Mouse (Mus musculus): ENCODE measurements at regions not wholly inside any gene's neighbourhood (a gene's known extent, or its start where the extent isn't known, plus 50 kb on each side); places are given as distances from the start of the nearest gene placed in this dataset.
"Not testable (repeated sequence)": the region's sequence is repeated elsewhere in the genome, so short reads cannot be mapped to it uniquely, and the experiment has no call there.

- H3K4me1 ChIP-seq (ENCODE audit: insufficient read depth, low read length): peaks cover 57% of the 10 kb centered on the region
- WGBS: 34% methylated on average over 3 of the region's 3 CpGs
Observed at GRCm38 (mm10) chr13:107795516-107795915, 248.7 kb upstream of the Smim15 start.

DNA sequence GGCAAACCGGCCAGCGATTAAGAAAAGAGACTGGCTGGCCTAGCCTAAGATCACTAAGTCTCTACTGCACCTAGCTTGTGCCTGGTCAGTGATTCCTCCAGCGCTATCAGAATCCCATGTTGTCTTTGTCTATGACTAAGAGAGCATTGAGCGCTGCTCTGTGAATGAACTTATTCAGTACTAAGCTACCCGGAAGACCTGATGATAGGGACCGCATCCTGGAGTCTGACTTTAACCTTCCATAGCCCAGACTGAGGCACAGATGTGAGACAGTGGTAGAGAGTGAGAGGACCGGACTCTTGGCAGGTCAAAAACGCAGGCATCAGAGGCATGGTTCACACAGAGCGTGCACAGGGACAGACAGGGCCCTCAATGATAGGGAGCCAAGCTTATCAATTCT lies 252.5 kb upstream of the Smim15 start:
- H3K9me3 ChIP-seq (ENCODE audit: low read length): no peaks in the 10 kb centered on the region
- 82% methylated on average over 9 of the region's 9 CpGs for WGBS
- ATAC-seq (ENCODE audit: low FRiP score, low TSS enrichment): no peak; the same call in 1 of the 2 replicates
- H3K27ac ChIP-seq (ENCODE audit: low read length): no peak overlapping the region
- peaks cover 3% of the 10 kb centered on the region; the same call in 1 of the 2 replicates for H3K36me3 ChIP-seq (ENCODE audit: insufficient read depth, low read length)
- H3K4me3 ChIP-seq (ENCODE audit: low read length): no peak overlapping the region
- no peaks in the 10 kb centered on the region for H3K27me3 ChIP-seq (ENCODE audit: insufficient read depth, low read length)
- peaks cover 34% of the 10 kb centered on the region for H3K4me1 ChIP-seq (ENCODE audit: insufficient read depth, low read length)
- no peak overlapping the region for H3K9ac ChIP-seq (replicated peaks; ENCODE audit: low read length)
- H3K4me2 ChIP-seq (replicated peaks; ENCODE audit: low read depth, low read length): no peak overlapping the region

More at GRCm38 (mm10) chr13:107795516-107795915, 248.7 kb upstream of the Smim15 start:
- Histone ChIP-seq H3K4me3 (ENCODE audit: low read length) (no peak overlapping the region), H3K27ac (ENCODE audit: low read length) (no peak overlapping the region), H3K36me3 (ENCODE audit: insufficient read depth, low read length) (no peaks in the 10 kb centered on the region), H3K9ac (replicated peaks; ENCODE audit: low read length) (no peak overlapping the region), H3K4me2 (replicated peaks; ENCODE audit: low read depth, low read length) (no peak overlapping the region), H3K9me3 (ENCODE audit: low read length) (no peaks in the 10 kb centered on the region), H3K27me3 (ENCODE audit: insufficient read depth, low read length) (no peaks in the 10 kb centered on the region)
- no peak for ATAC-seq (ENCODE audit: low FRiP score, low TSS enrichment)

DNA sequence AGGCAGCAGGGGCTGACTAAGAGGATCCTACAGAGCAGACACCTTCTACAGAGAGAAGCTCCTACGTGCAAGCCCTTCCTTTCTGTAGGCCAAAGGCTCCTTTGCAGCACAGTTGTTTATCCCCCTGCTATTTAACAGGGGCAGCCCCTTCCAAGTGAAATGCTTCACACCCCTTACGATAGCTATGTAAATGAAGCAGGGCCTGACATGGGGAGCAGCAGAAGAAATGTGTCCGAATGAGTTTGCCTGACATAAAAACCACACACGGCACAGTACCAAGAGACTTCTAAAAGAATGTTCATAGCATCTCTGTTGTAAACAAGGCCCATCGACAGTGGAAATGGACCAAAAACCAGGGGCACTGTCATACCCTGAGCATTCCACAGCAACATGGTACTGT lies 259.3 kb upstream of the Smim15 start:
- no peak overlapping the region for H3K4me2 ChIP-seq (replicated peaks; ENCODE audit: low read depth, low read length)
- H3K4me3 ChIP-seq (ENCODE audit: low read length): no peak overlapping the region
- peaks cover 12% of the 10 kb centered on the region for H3K4me1 ChIP-seq (ENCODE audit: insufficient read depth, low read length)
- no peak overlapping the region for H3K27ac ChIP-seq (ENCODE audit: low read length)
- H3K9me3 ChIP-seq (ENCODE audit: low read length): no peaks in the 10 kb centered on the region
- ATAC-seq (ENCODE audit: low FRiP score, low TSS enrichment): no peak
- 68% methylated on average over 5 of the region's 5 CpGs for WGBS
- peaks cover 3% of the 10 kb centered on the region; the same call in 1 of the 2 replicates for H3K36me3 ChIP-seq (ENCODE audit: insufficient read depth, low read length)
- no peak overlapping the region for H3K9ac ChIP-seq (replicated peaks; ENCODE audit: low read length)
- no peaks in the 10 kb centered on the region for H3K27me3 ChIP-seq (ENCODE audit: insufficient read depth, low read length)

GRCm38 (mm10) chr13:107781741-107782140 lies 262.5 kb upstream of the Smim15 start:
- no peak; the same call in 1 of the 2 replicates for ATAC-seq (ENCODE audit: low FRiP score, low TSS enrichment)
- no peaks in the 10 kb centered on the region for H3K27me3 ChIP-seq (ENCODE audit: insufficient read depth, low read length)
- no peak overlapping the region for H3K27ac ChIP-seq (ENCODE audit: low read length)
- H3K4me1 ChIP-seq (ENCODE audit: insufficient read depth, low read length): 0 out of 2 replicates have a peak, but pooled peaks cover 3% of the 10 kb centered on the region
- H3K4me2 ChIP-seq (replicated peaks; ENCODE audit: low read depth, low read length): no peak overlapping the region
- no peak overlapping the region for H3K9ac ChIP-seq (replicated peaks; ENCODE audit: low read length)
- no peaks in the 10 kb centered on the region for H3K9me3 ChIP-seq (ENCODE audit: low read length)
- no peak overlapping the region for H3K4me3 ChIP-seq (ENCODE audit: low read length)
- 91% methylated on average over 8 of the region's 8 CpGs for WGBS
- no peaks in the 10 kb centered on the region for H3K36me3 ChIP-seq (ENCODE audit: insufficient read depth, low read length)

DNA sequence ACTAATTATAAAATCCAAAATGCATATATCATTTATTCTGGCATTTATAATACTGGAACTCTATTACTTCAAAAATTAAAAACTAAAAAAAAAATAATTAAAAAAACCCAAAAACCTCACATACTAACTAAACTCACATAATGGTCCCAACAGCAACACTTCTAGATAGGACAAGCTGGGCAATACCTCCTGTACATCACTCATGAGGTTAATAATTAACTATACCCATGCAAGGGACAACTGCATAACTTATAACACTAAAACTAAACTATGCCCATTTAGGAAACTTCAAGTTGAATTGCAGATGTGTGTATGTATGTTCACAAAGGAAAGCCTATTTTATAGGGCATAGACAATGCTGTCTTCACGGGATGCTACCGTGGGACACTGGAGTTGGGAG lies 263.0 kb upstream of the Smim15 start:
- Histone ChIP-seq H3K27me3 (ENCODE audit: insufficient read depth, low read length) (no peaks in the 10 kb centered on the region), H3K27ac (ENCODE audit: low read length) (no peak overlapping the region), H3K36me3 (ENCODE audit: insufficient read depth, low read length) (no peaks in the 10 kb centered on the region), H3K9me3 (ENCODE audit: low read length) (no peaks in the 10 kb centered on the region), H3K4me2 (replicated peaks; ENCODE audit: low read depth, low read length) (no peak overlapping the region), H3K4me1 (ENCODE audit: insufficient read depth, low read length) (0 out of 2 replicates have a peak, but pooled peaks cover 3% of the 10 kb centered on the region), H3K4me3 (ENCODE audit: low read length) (no peak overlapping the region), H3K9ac (replicated peaks; ENCODE audit: low read length) (no peak overlapping the region)
- ATAC-seq (ENCODE audit: low FRiP score, low TSS enrichment): peak; percentile 23; the same call in 1 of the 2 replicates
- WGBS: 97% methylated on average over 2 of the region's 2 CpGs

- H3K36me3 ChIP-seq (ENCODE audit: insufficient read depth, low read length): no peaks in the 10 kb centered on the region
- H3K27me3 ChIP-seq (ENCODE audit: insufficient read depth, low read length): no peaks in the 10 kb centered on the region
- H3K9me3 ChIP-seq (ENCODE audit: low read length): no peaks in the 10 kb centered on the region
- H3K4me2 ChIP-seq (replicated peaks; ENCODE audit: low read depth, low read length): no peak overlapping the region
- ATAC-seq (ENCODE audit: low FRiP score, low TSS enrichment): no peak
- H3K27ac ChIP-seq (ENCODE audit: low read length): no peak overlapping the region
- 94% methylated on average over 4 of the region's 4 CpGs for WGBS
- H3K4me3 ChIP-seq (ENCODE audit: low read length): no peak overlapping the region
- H3K9ac ChIP-seq (replicated peaks; ENCODE audit: low read length): no peak overlapping the region
- H3K4me1 ChIP-seq (ENCODE audit: insufficient read depth, low read length): 0 out of 2 replicates have a peak, but pooled peaks cover 3% of the 10 kb centered on the region
Observed at GRCm38 (mm10) chr13:107779591-107779990, 264.7 kb upstream of the Smim15 start.

- H3K9ac ChIP-seq (replicated peaks; ENCODE audit: low read length); H3K9me3 ChIP-seq (ENCODE audit: low read length); H3K4me1 ChIP-seq (ENCODE audit: insufficient read depth, low read length); H3K27me3 ChIP-seq (ENCODE audit: insufficient read depth, low read length); ATAC-seq (ENCODE audit: low FRiP score, low TSS enrichment); H3K4me3 ChIP-seq (ENCODE audit: low read length); H3K4me2 ChIP-seq (replicated peaks; ENCODE audit: low read depth, low read length); H3K27ac ChIP-seq (ENCODE audit: low read length): not testable (repeated sequence)
- 96% methylated on average over 16 of the region's 19 CpGs for WGBS
- H3K36me3 ChIP-seq (ENCODE audit: insufficient read depth, low read length): peaks cover 11% of the 10 kb centered on the region
Observed at GRCm38 (mm10) chr13:107774499-107774898, 269.7 kb upstream of the Smim15 start.

DNA sequence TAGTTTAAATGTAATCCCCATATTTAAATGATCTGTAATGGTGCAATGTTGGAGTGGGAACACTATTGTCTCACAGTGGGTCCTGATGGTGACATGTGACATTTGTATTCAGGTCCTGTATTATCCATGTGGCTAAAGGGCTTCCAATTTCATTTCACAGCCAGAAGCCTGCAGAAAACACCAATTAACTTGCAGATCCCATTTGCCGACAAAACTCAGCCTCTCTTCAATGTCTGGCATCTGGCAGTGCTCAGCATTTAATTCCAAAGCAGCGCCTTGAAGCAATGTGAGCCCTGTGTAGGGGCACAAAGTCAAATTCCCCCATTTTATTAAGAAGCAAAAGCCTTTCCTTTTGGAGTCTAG lies 277.0 kb upstream of the Smim15 start:
- H3K4me2 ChIP-seq (replicated peaks; ENCODE audit: low read depth, low read length): no peak overlapping the region
- H3K36me3 ChIP-seq (ENCODE audit: insufficient read depth, low read length): peaks cover 23% of the 10 kb centered on the region
- no peaks in the 10 kb centered on the region for H3K9me3 ChIP-seq (ENCODE audit: low read length)
- no peak overlapping the region for H3K27ac ChIP-seq (ENCODE audit: low read length)
- 31% methylated on average over 2 of the region's 2 CpGs for WGBS
- H3K4me3 ChIP-seq (ENCODE audit: low read length): no peak overlapping the region
- 0 out of 2 replicates have a peak, but pooled peaks cover 5% of the 10 kb centered on the region for H3K4me1 ChIP-seq (ENCODE audit: insufficient read depth, low read length)
- H3K9ac ChIP-seq (replicated peaks; ENCODE audit: low read length): no peak overlapping the region
- H3K27me3 ChIP-seq (ENCODE audit: insufficient read depth, low read length): no peaks in the 10 kb centered on the region
- no peak for ATAC-seq (ENCODE audit: low FRiP score, low TSS enrichment)

DNA sequence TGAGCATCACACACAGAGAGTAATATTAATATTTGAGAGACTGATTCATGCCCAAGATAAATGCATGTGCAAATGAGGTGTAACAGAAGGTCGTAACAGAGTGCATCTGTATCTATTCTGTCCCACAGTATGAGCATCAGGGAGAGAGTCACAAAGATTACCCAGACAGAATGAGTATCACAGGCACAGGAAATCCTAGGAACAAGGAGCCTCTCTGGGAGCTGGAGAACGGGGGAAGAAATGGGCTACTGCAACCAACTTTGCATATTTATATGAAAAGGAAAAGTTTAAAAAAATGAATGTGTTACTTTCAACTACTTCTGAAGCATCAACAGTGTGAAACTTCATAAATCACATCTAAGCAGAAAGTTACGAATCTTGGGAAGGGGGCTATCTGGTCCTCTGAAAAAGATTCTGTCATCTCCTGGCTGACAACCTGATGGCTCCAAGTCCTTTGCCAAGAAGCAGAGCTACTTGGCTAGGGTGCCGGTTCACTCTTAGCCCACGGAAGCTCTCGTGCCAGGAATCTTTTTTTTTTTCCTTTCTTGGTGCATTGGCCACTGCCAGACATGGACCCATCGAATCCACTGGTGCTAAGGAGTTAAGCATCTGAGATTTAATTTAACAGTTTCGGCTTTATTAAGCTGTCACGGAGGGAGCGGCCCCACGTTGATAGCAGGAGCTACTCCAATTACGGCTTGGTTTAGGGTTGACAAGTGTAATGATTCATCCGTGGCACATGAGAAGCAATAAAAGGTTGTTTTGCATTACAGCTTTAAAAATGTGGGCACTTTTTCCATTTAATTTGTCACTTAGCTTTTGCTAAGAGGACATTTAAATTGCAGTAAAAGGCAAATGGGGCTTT lies 277.6 kb upstream of the Smim15 start:
- Histone ChIP-seq H3K4me2 (replicated peaks; ENCODE audit: low read depth, low read length) (no peak overlapping the region), H3K9me3 (ENCODE audit: low read length) (no peaks in the 10 kb centered on the region), H3K9ac (replicated peaks; ENCODE audit: low read length) (no peak overlapping the region), H3K27me3 (ENCODE audit: insufficient read depth, low read length) (no peaks in the 10 kb centered on the region), H3K4me3 (ENCODE audit: low read length) (no peak overlapping the region), H3K27ac (ENCODE audit: low read length) (no peak overlapping the region), H3K36me3 (ENCODE audit: insufficient read depth, low read length) (peaks cover 21% of the 10 kb centered on the region), H3K4me1 (ENCODE audit: insufficient read depth, low read length) (0 out of 2 replicates have a peak, but pooled peaks cover 5% of the 10 kb centered on the region)
- ATAC-seq (ENCODE audit: low FRiP score, low TSS enrichment): no peak; the same call in 1 of the 2 replicates
- 42% methylated on average over 13 of the region's 13 CpGs for WGBS

- H3K27me3 ChIP-seq (ENCODE audit: insufficient read depth, low read length): no peaks in the 10 kb centered on the region
- H3K4me3 ChIP-seq (ENCODE audit: low read length): no peak overlapping the region
- no peak overlapping the region for H3K27ac ChIP-seq (ENCODE audit: low read length)
- H3K9ac ChIP-seq (replicated peaks; ENCODE audit: low read length): no peak overlapping the region
- no peak overlapping the region for H3K4me2 ChIP-seq (replicated peaks; ENCODE audit: low read depth, low read length)
- no peaks in the 10 kb centered on the region for H3K9me3 ChIP-seq (ENCODE audit: low read length)
- ATAC-seq (ENCODE audit: low FRiP score, low TSS enrichment): no peak
- 0 out of 2 replicates have a peak, but pooled peaks cover 11% of the 10 kb centered on the region for H3K4me1 ChIP-seq (ENCODE audit: insufficient read depth, low read length)
- 91% methylated on average over 5 of the region's 5 CpGs for WGBS
- H3K36me3 ChIP-seq (ENCODE audit: insufficient read depth, low read length): peaks cover 9% of the 10 kb centered on the region; the same call in 1 of the 2 replicates
Observed at GRCm38 (mm10) chr13:107763911-107764310, 280.3 kb upstream of the Smim15 start.

Data from kidney, embryonic 16.5 days (tissue).